Mouse (Mus musculus) lung, postnatal 0 days (tissue): ENCODE measurements around the gene Sco2.

Experiments
- CTCF ChIP-seq: IDR thresholded peaks from 2 replicates; pipeline ENCODE4 v1.5.1; 2016; ENCODE audit warnings: antibody characterized with exemption, mild to moderate bottlenecking
- EP300 ChIP-seq: IDR thresholded peaks from 2 replicates; pipeline ENCODE4 v1.6.1; 2016; ENCODE audit warnings: antibody characterized with exemption, mild to moderate bottlenecking, control low read depth

- no peak for TF ChIP-seq CTCF
- peak; percentile 63; the same call in 1 of the 2 replicates for TF ChIP-seq EP300
Observed at GRCm38 (mm10) chr15:89363051-89363450, 10.6 kb downstream of the Sco2 start.
